ENCODE assay signal across 10 mouse cellular contexts in genomic region chr11:117826916-117827315, GRCm38 (mm10). TPM values are rescaled to one million over a fixed set of nuclear protein-coding genes. Genes with fewer than 3 reads are reported as not detected.
DNase-seq lines count a peak whose midpoint lies in the region; ATAC-seq and TF ChIP-seq lines count a peak whose summit lies in the region.
"Had no signal": no experiment of that assay in that cellular context is flagged by ENCODE, and none has a peak within 500 bp of the region (broad histone marks: within the 10 kb centered on the region; RNA-seq: fewer than 3 reads in every experiment).

No protein-coding gene starts in this region.

- H3K36me3 ChIP-seq in forebrain, embryonic 10.5 days (replicated peaks), result peaks cover 24% of the 10 kb centered on the region
- H3K36me3 ChIP-seq in forebrain, embryonic 15.5 days, result no peaks in the 10 kb centered on the region
- H3K36me3 ChIP-seq in lung, embryonic 14.5 days (ENCODE audit: insufficient read depth), result peaks cover 16% of the 10 kb centered on the region
- H3K36me3 ChIP-seq in embryonic facial prominence, embryonic 15.5 days, result peaks cover 6% of the 10 kb centered on the region; the same call in 1 of the 2 replicates
- H3K36me3 ChIP-seq in liver, embryonic 14.5 days (replicated peaks; ENCODE audit: control insufficient read depth, insufficient read depth, low read depth), result peaks cover 23% of the 10 kb centered on the region

- WGBS in forebrain, embryonic 10.5 days, result 76% methylated on average over 8 of the region's 8 CpGs
- 58% methylated on average over 8 of the region's 8 CpGs for WGBS in forebrain, embryonic 15.5 days
- WGBS in lung, embryonic 14.5 days, result 41% methylated on average over 8 of the region's 8 CpGs
- 51% methylated on average over 8 of the region's 8 CpGs for WGBS in embryonic facial prominence, embryonic 15.5 days
- WGBS in liver, embryonic 14.5 days (ENCODE audit: insufficient replicate concordance), result 77% methylated on average over 8 of the region's 8 CpGs

- no peak for TF ChIP-seq EP300 in liver, embryonic 14.5 days (IDR thresholded peaks at IDR 0.05; ENCODE audit: low read depth)

- H3K4me1 ChIP-seq in forebrain, embryonic 10.5 days, result peaks cover 74% of the 10 kb centered on the region
- peaks cover 52% of the 10 kb centered on the region for H3K4me1 ChIP-seq in forebrain, embryonic 15.5 days
- peaks cover 40% of the 10 kb centered on the region for H3K4me1 ChIP-seq in lung, embryonic 14.5 days (ENCODE audit: insufficient read depth)
- peaks cover 84% of the 10 kb centered on the region for H3K4me1 ChIP-seq in embryonic facial prominence, embryonic 15.5 days
- H3K4me1 ChIP-seq in liver, embryonic 14.5 days (replicated peaks; ENCODE audit: control insufficient read depth in 2 of 2, insufficient read depth in 2 of 2, low read length in 1 of 2), result peaks cover 53 to 74% of the 10 kb centered on the region in 2 experiments

- no peak for TF ChIP-seq CTCF in lung, embryonic 14.5 days (IDR thresholded peaks at IDR 0.05; ENCODE audit: low read depth)
- TF ChIP-seq CTCF in liver, embryonic 14.5 days (IDR thresholded peaks at IDR 0.05; ENCODE audit: low read depth), result no peak

- no peak overlapping the region for H3K9ac ChIP-seq in forebrain, embryonic 15.5 days (replicated peaks)
- no peak overlapping the region; the same call in 1 of the 2 replicates for H3K9ac ChIP-seq in lung, embryonic 14.5 days
- no peak overlapping the region for H3K9ac ChIP-seq in embryonic facial prominence, embryonic 15.5 days
- no peak overlapping the region for H3K9ac ChIP-seq in liver, embryonic 14.5 days (replicated peaks)

- H3K27ac ChIP-seq in forebrain, embryonic 10.5 days, result peak overlapping the region; percentile 98
- no peak overlapping the region for H3K27ac ChIP-seq in forebrain, embryonic 15.5 days (replicated peaks)
- H3K27ac ChIP-seq in lung, embryonic 14.5 days (ENCODE audit: low read depth), result peak overlapping the region; percentile 89; the same call in 1 of the 2 replicates
- H3K27ac ChIP-seq in embryonic facial prominence, embryonic 15.5 days (replicated peaks), result peak overlapping the region; percentile 95
- no peak overlapping the region; the same call in 1 of the 2 replicates for H3K27ac ChIP-seq in liver, embryonic 14.5 days

- H3K4me3 ChIP-seq in forebrain, embryonic 10.5 days, result peak overlapping the region; percentile 80
- H3K4me3 ChIP-seq in forebrain, embryonic 15.5 days, result no peak overlapping the region
- no peak overlapping the region; the same call in 1 of the 2 replicates for H3K4me3 ChIP-seq in lung, embryonic 14.5 days (ENCODE audit: low read depth, low read length)
- peak overlapping the region; percentile 60; the same call in 1 of the 2 replicates for H3K4me3 ChIP-seq in embryonic facial prominence, embryonic 15.5 days (replicated peaks)
- H3K4me3 ChIP-seq in liver, embryonic 14.5 days (ENCODE audit: insufficient read depth in 1 of 2, low read depth in 2 of 2, low read length in 2 of 2), result no peak overlapping the region; a peak in 1 of 4 replicates

- no peak for DNase-seq in forebrain, embryonic 10.5 days (ENCODE audit: extremely low spot score, low spot score)
- DNase-seq in lung, embryonic 14.5 days, result no peak
- no peak for DNase-seq in lung, postnatal 25 days (ENCODE audit: low spot score)
- no peak for DNase-seq in liver, embryonic 14.5 days (ENCODE audit: low read depth in 3 of 3, low spot score in 3 of 3)
- DNase-seq in left cerebral cortex, postnatal 14 days (ENCODE audit: low spot score in 2 of 2), result no peak
- no peak for DNase-seq in spleen, postnatal 14 days (ENCODE audit: low spot score in 2 of 2)
- DNase-seq: cerebellum, adult 11 months had no signal

- intact Hi-C loops in left cerebral cortex, postnatal 14 days (cut with DNase I), result no loop called here

- no peaks in the 10 kb centered on the region for H3K27me3 ChIP-seq in forebrain, embryonic 10.5 days (ENCODE audit: poor library complexity, severe bottlenecking)
- H3K27me3 ChIP-seq in forebrain, embryonic 15.5 days, result no peaks in the 10 kb centered on the region
- H3K27me3 ChIP-seq in lung, embryonic 14.5 days (ENCODE audit: insufficient read depth, low read length), result no peaks in the 10 kb centered on the region
- no peaks in the 10 kb centered on the region for H3K27me3 ChIP-seq in embryonic facial prominence, embryonic 15.5 days
- no peaks in the 10 kb centered on the region for H3K27me3 ChIP-seq in liver, embryonic 14.5 days (ENCODE audit: control insufficient read depth, insufficient read depth, low read length)

- H3K9me3 ChIP-seq in forebrain, embryonic 10.5 days, result no peaks in the 10 kb centered on the region
- no peaks in the 10 kb centered on the region for H3K9me3 ChIP-seq in forebrain, embryonic 15.5 days
- H3K9me3 ChIP-seq in lung, embryonic 14.5 days (ENCODE audit: low read depth, low read length), result no peaks in the 10 kb centered on the region
- H3K9me3 ChIP-seq in embryonic facial prominence, embryonic 15.5 days (replicated peaks), result no peaks in the 10 kb centered on the region
- no peaks in the 10 kb centered on the region for H3K9me3 ChIP-seq in liver, embryonic 14.5 days (ENCODE audit: control insufficient read depth, low read length)

- no peak overlapping the region; the same call in 1 of the 2 replicates for H3K4me2 ChIP-seq in forebrain, embryonic 15.5 days (replicated peaks)
- H3K4me2 ChIP-seq in lung, embryonic 14.5 days, result peak overlapping the region; percentile 82
- H3K4me2 ChIP-seq in embryonic facial prominence, embryonic 15.5 days (replicated peaks), result peak overlapping the region; percentile 92; the same call in 1 of the 2 replicates
- H3K4me2 ChIP-seq in liver, embryonic 14.5 days (ENCODE audit: low read depth), result peak overlapping the region; percentile 90

- no peak for ATAC-seq in forebrain, embryonic 15.5 days (replicated peaks)
- no peak for ATAC-seq in lung, embryonic 14.5 days (ENCODE audit: insufficient read depth)
- ATAC-seq in embryonic facial prominence, embryonic 15.5 days (ENCODE audit: insufficient number of reproducible peaks, low FRiP score, low TSS enrichment, low read depth), result no peak
- no peak for ATAC-seq in liver, embryonic 14.5 days (ENCODE audit: insufficient read depth)

RNA-seq across cellular contexts. Expression of gene Tk1, which starts 1.0 kb away (rescaled TPM):
- 167 and 178 TPM in 2 replicates for polyA plus RNA-seq in forebrain, embryonic 10.5 days (2016; fragmentation: Nextera tagmentation; extraction: Ambion mirVana)
- 45.9 and 52.1 TPM in 2 replicates for polyA plus RNA-seq in forebrain, embryonic 15.5 days (2015; fragmentation: Nextera tagmentation; extraction: Ambion mirVana)
- polyA plus RNA-seq in lung, embryonic 14.5 days (2014; fragmentation: Nextera tagmentation; extraction: Ambion mirVana), result 144 and 158 TPM in 2 replicates
- polyA plus RNA-seq in embryonic facial prominence, embryonic 15.5 days (2015; fragmentation: Nextera tagmentation; extraction: Ambion mirVana), result 115 and 124 TPM in 2 replicates
- 122 and 136 TPM in 2 replicates for polyA plus RNA-seq in liver, embryonic 14.5 days (2012; rRNA removed)
- 135 and 144 TPM in 2 replicates for polyA plus RNA-seq in liver, embryonic 14.5 days (2014; fragmentation: Nextera tagmentation; extraction: Ambion mirVana)
- total RNA-seq in left cerebral cortex, postnatal 14 days (2021), result 1 to 10 TPM; 1.3 to 1.4 TPM

RNA-seq across cellular contexts. Expression of gene Afmid, which starts 1.2 kb away (rescaled TPM):
- 4.0 and 4.8 TPM in 2 replicates for polyA plus RNA-seq in forebrain, embryonic 10.5 days (2016; fragmentation: Nextera tagmentation; extraction: Ambion mirVana)
- polyA plus RNA-seq in forebrain, embryonic 15.5 days (2015; fragmentation: Nextera tagmentation; extraction: Ambion mirVana), result 5.3 and 6.4 TPM in 2 replicates
- 4.6 TPM in 2 replicates for polyA plus RNA-seq in lung, embryonic 14.5 days (2014; fragmentation: Nextera tagmentation; extraction: Ambion mirVana)
- polyA plus RNA-seq in embryonic facial prominence, embryonic 15.5 days (2015; fragmentation: Nextera tagmentation; extraction: Ambion mirVana), result 5.3 and 5.8 TPM in 2 replicates
- 7.1 and 7.6 TPM in 2 replicates for polyA plus RNA-seq in liver, embryonic 14.5 days (2012; rRNA removed)
- 7.5 and 9.8 TPM in 2 replicates for polyA plus RNA-seq in liver, embryonic 14.5 days (2014; fragmentation: Nextera tagmentation; extraction: Ambion mirVana)
- total RNA-seq in left cerebral cortex, postnatal 14 days (2021), result 1 to 10 TPM; 7.0 to 8.4 TPM

RNA-seq across cellular contexts. Expression of gene Gm20708, which starts 17.4 kb away (rescaled TPM):
- 0.17 and 0.58 TPM in 2 replicates for polyA plus RNA-seq in forebrain, embryonic 10.5 days (2016; fragmentation: Nextera tagmentation; extraction: Ambion mirVana)
- 0.72 and 0.79 TPM in 2 replicates for polyA plus RNA-seq in forebrain, embryonic 15.5 days (2015; fragmentation: Nextera tagmentation; extraction: Ambion mirVana)
- polyA plus RNA-seq in lung, embryonic 14.5 days (2014; fragmentation: Nextera tagmentation; extraction: Ambion mirVana), result 0.23 and 0.30 TPM in 2 replicates
- 0.60 and 0.76 TPM in 2 replicates for polyA plus RNA-seq in embryonic facial prominence, embryonic 15.5 days (2015; fragmentation: Nextera tagmentation; extraction: Ambion mirVana)
- polyA plus RNA-seq in liver, embryonic 14.5 days (2012; rRNA removed), result 0.03 and 0.08 TPM in 2 replicates
- polyA plus RNA-seq in liver, embryonic 14.5 days (2014; fragmentation: Nextera tagmentation; extraction: Ambion mirVana), result 0.10 and 0.28 TPM in 2 replicates
- total RNA-seq in left cerebral cortex, postnatal 14 days (2021), result 1 to 10 TPM; 1.9 to 2.3 TPM
- polyA plus RNA-seq: large intestine, adult 2 months had no signal

RNA-seq across cellular contexts. Expression of gene Syngr2, which starts 17.4 kb away (rescaled TPM):
- 36.9 and 38.0 TPM in 2 replicates for polyA plus RNA-seq in forebrain, embryonic 10.5 days (2016; fragmentation: Nextera tagmentation; extraction: Ambion mirVana)
- 12.3 and 12.6 TPM in 2 replicates for polyA plus RNA-seq in forebrain, embryonic 15.5 days (2015; fragmentation: Nextera tagmentation; extraction: Ambion mirVana)
- 65.9 and 71.6 TPM in 2 replicates for polyA plus RNA-seq in lung, embryonic 14.5 days (2014; fragmentation: Nextera tagmentation; extraction: Ambion mirVana)
- polyA plus RNA-seq in embryonic facial prominence, embryonic 15.5 days (2015; fragmentation: Nextera tagmentation; extraction: Ambion mirVana), result 76.1 and 79.6 TPM in 2 replicates
- polyA plus RNA-seq in liver, embryonic 14.5 days (2012; rRNA removed), result 36.5 and 48.8 TPM in 2 replicates
- polyA plus RNA-seq in liver, embryonic 14.5 days (2014; fragmentation: Nextera tagmentation; extraction: Ambion mirVana), result 48.6 and 50.4 TPM in 2 replicates
- 10 to 100 TPM; 11.9 to 13.0 TPM for total RNA-seq in left cerebral cortex, postnatal 14 days (2021)

RNA-seq across cellular contexts. Expression of gene Birc5, which starts 22.1 kb away (rescaled TPM):
- 412 and 424 TPM in 2 replicates for polyA plus RNA-seq in forebrain, embryonic 10.5 days (2016; fragmentation: Nextera tagmentation; extraction: Ambion mirVana)
- polyA plus RNA-seq in forebrain, embryonic 15.5 days (2015; fragmentation: Nextera tagmentation; extraction: Ambion mirVana), result 97.5 and 106 TPM in 2 replicates
- polyA plus RNA-seq in lung, embryonic 14.5 days (2014; fragmentation: Nextera tagmentation; extraction: Ambion mirVana), result 395 and 399 TPM in 2 replicates
- polyA plus RNA-seq in embryonic facial prominence, embryonic 15.5 days (2015; fragmentation: Nextera tagmentation; extraction: Ambion mirVana), result 225 and 239 TPM in 2 replicates
- polyA plus RNA-seq in liver, embryonic 14.5 days (2012; rRNA removed), result 123 and 181 TPM in 2 replicates
- polyA plus RNA-seq in liver, embryonic 14.5 days (2014; fragmentation: Nextera tagmentation; extraction: Ambion mirVana), result 371 and 373 TPM in 2 replicates
- 1 to 10 TPM; 1.6 to 1.7 TPM for total RNA-seq in left cerebral cortex, postnatal 14 days (2021)

Comparison
In these comparisons a context has a peak if more than half of its experiments do, and no peak if none do; other contexts are left out.
1. H3K27ac ChIP-seq: peak in forebrain, embryonic 10.5 days (single experiment), lung, embryonic 14.5 days (single experiment) and embryonic facial prominence, embryonic 15.5 days (single experiment); none in forebrain, embryonic 15.5 days (single experiment) and liver, embryonic 14.5 days (single experiment).
2. H3K4me3 ChIP-seq: peak in forebrain, embryonic 10.5 days (single experiment) and embryonic facial prominence, embryonic 15.5 days (single experiment); none in forebrain, embryonic 15.5 days (single experiment), lung, embryonic 14.5 days (single experiment) and liver, embryonic 14.5 days (0 of 2).